Mouse (Mus musculus) layer of hippocampus, postnatal 14 days (tissue): ENCODE measurements at regions not wholly inside any gene's neighbourhood (a gene's known extent, or its start where the extent isn't known, plus 50 kb on each side); places are given as distances from the start of the nearest gene placed in this dataset.

Experiments
- DNase-seq, 2 experiments: peaks; one replicate each; pipeline ENCODE4 v3.0.0; 2021 to 2022; ENCODE audit warnings: low spot score in 2 of 2, mixed read lengths in 1 of 2

DNA sequence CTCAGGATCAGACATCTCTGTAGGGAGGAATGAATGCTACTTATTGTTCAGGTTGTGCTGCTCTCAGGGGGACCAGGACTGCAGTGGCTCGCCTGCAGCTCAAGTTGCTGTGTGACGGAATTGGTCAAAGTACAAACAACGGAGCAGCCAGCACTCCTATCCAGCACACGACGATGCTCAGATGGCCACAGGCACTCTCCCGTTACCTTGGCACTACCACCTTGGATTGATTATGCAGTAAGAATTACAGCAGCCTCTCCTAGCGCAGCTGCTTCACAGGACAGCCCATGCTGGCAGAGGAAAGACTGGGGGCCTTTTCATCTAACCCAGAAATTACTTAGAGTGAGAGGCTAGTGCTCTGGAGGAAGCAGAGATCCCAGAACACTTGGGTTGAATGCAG is 226.5 kb downstream of the Maf start:
- no peak for DNase-seq

DNA sequence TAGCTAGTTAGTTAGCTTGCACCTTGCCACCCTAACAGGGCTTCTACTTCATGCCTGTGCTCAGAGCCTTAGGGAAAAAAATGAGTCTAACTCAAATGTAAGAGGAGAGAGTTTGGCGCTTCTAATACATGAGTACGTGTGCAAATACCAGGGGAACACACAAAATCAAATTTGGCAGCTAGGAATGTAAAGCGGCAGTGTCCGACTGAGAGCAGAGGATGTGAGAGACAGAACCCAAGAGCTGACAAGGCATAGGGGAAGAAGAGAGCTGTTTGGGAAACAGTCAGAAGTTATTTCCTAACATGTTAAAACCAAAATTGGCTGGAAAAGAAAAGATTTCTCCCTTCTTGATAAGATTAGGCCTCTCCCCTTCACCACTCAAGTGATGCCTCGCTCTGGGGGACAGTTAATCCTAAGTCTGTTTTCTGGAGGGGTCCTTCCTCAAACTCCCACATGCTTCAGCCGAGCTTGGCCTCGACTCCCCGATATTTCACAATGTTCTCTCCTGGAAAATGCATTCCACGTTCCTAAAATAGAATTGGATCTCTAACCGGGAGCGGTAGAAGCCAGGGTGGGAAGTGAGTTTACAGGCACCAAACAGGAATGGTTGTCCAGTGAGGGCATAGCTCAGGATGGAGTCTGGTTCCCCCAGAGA is 229.1 kb downstream of the Maf start:
- no peak for DNase-seq

DNA sequence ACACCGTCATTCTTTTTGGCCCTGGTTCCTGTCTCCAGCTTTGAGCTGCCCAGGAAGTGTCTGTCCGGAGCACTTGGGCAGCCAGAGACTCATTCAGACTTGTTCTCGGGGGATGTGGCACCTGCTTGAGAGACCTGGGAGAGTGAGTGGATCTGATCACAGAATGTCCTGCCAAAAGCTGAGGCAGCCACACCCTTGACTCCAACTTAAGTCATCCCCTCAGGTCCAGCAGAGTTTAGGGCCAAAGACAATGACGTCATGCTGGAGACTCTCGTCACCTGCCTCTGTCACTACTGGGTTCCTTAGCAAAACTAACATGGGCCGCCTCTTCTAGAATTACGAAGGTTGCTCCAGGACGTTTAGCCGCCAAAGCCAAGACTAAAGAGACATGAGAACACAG is 231.5 kb downstream of the Maf start:
- DNase-seq = no peak

DNA sequence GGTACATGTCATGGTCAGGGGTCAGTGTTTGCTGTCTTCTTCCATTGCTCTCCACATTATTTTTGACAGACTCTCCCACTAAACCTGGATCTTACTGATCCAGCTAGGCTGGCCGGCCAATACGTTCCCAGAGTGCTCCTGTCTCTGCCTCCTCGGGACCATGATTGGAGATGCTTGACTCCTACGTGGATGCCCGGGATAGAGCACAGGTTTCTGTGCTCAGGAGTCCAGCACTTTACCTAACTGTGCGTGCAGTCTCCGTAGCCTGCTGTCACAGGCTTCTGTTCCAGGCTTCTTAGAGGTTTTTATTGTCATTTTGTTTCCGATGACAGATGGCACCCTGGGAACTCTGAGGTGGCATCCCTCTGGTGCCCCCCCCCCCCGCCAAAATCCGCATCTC is 232.4 kb downstream of the Maf start:
- no peak for DNase-seq

DNA sequence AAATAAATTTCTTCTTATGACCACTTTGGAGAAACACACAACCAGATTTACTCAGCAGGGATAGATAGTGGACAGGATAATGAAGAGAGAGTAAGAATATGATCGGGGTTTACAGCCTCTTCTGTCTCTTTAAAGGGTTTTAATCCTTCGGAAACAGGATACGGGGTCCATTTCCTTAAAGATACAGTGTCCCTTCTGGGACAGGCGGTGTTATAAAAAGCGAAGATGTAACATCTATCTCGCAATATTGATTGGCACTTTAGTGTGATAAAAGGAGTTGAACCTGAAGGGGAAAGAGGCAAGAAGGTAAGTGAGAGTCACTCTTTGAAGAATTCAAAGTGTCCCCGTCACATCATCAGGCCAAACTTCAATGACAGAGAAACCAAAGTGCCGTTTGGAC is 233.6 kb downstream of the Maf start:
- DNase-seq = no peak

DNA sequence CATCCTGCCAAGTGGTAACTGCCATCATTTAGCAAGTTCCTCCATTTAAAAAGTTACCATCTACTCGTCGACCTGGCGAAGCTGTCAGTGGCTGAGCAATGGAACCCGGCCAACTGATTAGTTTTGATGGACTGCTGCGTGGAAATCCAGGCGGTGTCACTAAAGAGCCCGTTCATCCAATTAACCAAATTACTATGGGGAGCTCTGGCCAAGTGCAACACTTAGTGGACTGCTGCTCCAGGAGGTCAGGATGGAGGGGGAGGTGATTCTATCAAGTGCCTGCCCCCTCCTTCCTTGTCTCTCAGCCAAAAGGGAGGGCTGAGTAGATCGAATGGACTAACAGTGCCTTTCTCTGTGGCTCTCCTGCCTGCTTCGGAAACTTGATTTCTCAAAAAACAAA is 241.0 kb downstream of the Maf start:
- DNase-seq = peak; percentile 9 to 42

DNA sequence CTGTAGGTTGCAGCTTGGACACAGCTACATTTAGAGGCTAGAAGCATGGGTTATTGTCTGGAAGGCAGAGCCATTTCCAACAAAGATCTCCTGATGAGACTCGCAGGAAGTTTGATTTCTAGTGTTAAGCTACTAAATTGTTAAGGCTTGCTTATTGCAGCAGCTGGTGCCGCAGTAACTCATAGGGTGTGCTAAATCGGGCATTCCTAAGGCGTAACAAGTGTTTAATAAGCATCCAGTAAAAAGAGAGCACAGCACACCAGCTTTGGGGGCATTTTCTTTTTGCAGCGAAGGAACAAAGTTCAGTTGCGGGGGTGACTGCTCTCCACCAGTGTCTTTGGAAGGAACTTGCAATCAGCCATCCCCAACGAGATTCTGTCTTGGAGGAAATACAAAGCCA is 241.5 kb downstream of the Maf start:
- DNase-seq = no peak

DNA sequence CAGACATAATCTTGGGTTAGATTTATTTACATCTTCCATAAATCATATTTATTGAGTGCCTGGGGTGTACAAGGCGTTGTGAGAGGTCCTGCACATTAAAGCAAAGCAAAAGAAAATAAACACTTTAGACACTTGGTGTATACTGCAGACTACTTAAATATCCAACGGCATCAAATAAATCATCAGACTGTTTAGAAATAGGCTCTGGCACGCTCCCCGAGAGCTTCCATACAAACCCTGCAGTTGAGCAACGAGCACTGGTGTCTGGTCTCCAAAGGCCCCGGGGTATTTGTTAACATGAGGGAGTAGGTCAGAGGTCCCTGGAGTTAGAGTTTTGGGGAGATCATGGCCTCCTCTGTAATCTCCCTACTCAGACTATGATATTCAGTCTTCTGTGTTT is 244.9 kb downstream of the Maf start:
- DNase-seq = no peak

DNA sequence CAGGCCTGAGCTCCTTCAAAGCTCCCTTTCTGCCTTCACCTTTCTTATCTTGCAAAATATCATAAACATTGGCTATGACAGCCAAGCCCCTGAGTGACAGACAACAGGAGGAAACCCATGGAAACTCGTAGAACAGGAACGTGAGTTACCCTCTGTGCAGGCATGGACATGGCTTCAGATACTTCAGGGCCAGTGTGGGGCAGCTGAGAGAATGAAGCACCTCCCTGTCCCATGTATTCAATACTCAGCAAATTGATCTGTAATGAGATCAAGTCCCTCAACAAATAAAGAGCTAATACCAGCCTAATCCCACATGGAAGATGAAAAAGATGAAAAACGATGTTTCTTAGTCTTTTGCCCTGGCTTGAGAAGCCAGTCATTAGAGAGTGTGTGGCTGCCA is 249.5 kb downstream of the Maf start:
- DNase-seq = no peak

DNA sequence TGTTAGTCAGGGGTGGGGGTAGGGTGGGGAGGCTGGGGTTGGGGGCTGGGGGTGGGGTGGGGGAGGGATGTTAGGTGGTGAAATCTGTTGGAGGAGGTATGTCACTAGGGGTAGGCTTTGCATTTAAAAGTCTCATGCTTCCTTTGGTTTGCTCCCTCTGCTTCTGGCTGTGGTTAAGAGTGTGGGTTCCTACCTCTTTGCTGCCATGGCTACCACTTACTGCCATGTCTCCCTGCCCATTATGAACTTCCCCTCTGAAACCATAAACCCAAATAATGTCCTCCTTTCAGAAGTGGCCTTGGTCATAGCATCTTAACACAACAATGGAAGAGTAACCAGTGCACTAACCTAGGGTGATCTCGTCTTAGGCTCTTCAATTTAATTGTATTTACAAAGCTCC is 256.8 kb downstream of the Maf start:
- no peak for DNase-seq

DNA sequence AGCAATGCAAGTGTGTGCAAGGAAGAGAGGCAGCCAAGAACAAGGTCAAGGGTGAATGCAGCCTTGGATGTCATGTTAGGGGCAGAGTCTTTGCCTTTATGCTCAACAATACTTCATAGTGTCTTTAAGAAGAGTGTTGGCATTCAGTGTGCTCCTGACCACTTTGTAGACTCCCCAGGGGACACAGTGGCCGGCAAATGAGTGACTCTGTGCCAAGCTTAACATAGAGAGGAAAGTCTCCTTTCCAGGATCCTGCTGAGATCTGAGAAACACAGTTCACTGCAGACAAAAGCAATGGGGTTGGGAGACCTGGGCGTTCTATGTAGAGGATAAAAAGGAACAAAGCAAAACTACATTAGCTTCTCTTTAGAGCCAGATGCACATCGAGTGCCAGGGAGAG is 259.2 kb downstream of the Maf start:
- DNase-seq = no peak

DNA sequence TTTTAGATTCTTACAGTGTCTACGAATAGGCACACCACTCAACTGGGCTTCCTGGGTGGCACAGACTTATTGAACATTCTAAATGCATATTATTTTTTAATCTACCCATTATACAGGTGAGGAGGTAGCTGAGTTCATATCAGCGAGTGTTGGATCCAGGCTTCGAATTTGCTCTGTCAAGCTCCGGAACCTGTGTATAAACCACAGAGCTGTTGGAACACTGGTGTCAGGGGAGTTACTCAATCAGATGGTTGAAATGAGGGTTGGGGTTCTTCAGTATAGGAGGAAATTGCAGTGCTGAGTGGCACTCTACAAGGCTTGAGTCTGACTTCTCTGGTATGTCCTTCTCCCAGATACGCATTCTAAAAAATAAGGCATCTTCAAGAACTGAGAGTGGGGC is 263.1 kb downstream of the Maf start:
- DNase-seq = no peak

DNA sequence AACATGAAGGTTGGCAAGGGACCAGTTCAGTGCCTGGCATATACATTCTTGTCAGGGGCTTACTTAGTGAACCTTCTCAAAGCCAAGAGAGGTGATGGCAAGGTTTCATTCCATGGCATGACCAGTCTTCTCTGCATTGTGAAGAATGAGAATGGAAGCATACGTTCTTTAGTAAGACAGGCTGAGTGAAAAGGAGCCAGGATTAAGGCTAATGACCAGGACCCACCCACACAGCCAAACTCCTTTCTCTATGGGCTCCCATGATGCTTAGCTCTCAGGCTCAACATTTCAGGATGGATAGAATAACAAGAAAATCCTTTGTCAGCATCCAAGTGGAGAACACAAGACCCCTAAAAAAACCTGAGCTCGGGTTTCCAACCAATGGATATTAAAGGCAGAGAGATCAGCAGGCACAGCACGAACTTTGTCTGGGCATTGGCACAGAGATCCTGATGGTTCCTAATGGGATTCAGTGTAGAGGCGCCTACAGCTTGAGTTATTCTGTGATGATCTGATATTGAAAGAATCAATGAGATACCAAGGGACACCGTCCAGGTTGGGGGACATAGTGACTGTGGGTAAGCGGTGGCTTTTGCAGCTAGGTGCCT is 265.5 kb downstream of the Maf start:
- no peak for DNase-seq

DNA sequence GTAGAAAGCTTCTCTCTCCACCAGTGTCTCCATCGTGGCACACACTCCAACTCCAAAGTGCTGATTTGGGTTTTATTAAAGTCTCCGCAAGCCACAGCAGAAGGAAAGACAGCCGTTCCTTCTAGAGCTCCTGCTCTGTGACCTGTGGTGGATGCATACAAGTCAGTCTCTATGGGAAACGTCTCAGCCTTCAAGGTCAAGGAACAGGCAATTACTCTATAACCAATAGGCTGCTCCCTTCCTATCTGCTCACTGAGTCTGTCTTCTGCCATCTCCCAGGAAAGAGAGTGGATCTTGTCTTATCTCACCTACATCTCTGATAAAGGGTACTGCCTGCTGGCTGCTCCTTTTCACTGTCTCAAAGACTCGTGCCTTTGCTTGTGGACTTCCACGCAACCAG is 266.3 kb downstream of the Maf start:
- no peak for DNase-seq

DNA sequence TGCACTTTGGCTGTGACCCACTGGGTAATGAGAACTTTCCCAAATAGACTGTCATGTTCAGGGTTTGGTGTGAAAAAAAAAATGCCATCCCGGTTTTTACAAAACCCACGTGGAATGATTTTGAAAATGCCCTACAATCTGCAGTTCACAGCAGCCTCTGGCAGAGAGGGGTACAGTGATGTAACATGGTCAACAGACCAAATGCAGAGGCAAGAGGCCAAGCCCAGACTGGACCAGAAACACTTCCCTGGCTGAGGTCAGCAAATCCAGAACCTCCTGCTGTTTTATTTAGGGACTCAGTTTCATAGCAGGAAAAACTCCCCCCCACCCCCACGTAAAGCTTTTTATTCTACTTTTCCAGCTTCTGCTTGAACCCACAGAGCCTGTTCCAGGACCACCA is 267.4 kb downstream of the Maf start:
- no peak for DNase-seq

DNA sequence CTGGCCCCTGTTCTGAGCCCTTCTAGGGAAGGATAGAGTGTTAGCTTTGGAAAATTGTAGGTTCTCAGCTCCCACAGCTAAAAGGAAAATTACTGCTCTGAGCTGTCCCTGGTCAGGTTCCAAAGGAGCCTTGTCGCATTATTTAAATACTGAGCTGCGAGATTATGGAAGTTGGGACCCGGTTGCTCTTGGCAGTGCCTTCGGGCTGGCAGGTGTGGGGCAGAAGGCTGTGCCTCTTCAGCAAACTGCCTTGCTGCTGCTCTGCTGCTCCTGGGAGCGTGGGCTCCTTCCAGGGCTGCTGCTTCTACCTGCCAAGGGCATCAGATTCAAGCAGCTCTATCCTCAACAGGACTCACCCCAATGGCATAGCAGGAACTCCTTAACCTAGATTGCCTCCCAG is 268.1 kb downstream of the Maf start:
- no peak for DNase-seq

DNA sequence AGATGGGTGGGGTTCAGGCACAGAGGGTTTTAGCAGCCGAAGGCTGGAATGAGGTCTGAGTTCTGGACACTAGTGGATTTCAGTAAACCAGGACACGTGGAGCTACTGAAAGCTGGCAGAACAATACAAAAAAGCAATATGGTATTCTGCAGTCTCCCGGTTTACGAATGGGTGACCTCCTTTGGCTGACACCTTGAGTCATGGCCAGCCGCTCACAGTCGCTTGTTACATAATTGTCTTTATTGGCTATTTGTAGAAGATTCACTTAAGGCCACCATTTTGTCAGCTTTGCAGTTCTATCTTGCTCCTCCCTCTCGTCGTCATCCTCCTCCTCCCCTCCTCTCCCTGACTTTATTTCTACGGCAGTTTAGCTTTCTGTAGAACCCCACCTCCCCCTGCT is 269.6 kb downstream of the Maf start:
- no peak for DNase-seq

DNA sequence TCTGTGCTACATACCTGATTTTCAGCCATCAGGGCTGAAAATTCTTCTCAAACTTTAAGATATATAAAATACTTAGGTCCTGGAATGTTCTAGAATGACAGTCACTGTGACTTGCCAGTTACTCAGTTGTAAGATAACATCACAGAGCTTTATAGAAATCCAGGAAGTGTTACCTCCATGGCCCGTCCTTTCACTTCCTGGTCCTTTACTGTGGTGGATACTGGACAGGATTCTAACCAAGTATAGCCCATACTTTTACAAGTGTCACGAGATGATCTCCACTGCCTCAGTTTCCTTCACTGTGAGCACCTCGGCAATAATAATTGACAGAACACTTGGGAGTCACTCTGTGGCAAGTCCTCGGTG is 271.3 kb downstream of the Maf start:
- DNase-seq = no peak

DNA sequence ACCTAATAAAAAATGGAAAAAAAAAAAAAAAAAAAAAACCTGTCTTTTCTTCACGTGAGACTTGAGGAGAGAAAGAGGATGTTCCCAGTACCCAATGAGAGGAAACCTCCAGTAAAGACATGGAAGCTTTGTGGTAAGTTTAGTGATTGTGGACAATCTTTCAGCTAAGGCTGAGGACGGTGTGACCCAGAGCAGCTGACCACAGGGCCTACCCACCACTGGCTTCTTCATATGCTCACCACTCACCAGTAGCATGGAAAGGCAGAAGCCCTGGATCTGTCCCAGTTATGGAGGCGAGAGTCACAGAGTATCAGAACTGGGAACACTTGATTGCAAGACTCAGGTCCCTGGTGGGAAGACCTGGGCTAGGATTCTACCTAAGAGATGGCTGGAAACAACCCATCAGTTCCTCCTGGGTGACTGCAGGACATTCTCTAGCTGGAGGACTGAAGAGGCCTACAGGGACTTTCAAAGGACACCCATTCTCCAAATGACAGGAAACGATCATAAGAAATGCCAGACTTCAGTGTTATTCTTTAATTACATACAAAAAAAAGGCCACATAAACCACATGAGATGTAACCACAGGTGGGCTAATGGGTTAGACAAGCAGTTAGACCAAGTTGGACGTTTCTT is 271.8 kb downstream of the Maf start:
- DNase-seq = no peak

DNA sequence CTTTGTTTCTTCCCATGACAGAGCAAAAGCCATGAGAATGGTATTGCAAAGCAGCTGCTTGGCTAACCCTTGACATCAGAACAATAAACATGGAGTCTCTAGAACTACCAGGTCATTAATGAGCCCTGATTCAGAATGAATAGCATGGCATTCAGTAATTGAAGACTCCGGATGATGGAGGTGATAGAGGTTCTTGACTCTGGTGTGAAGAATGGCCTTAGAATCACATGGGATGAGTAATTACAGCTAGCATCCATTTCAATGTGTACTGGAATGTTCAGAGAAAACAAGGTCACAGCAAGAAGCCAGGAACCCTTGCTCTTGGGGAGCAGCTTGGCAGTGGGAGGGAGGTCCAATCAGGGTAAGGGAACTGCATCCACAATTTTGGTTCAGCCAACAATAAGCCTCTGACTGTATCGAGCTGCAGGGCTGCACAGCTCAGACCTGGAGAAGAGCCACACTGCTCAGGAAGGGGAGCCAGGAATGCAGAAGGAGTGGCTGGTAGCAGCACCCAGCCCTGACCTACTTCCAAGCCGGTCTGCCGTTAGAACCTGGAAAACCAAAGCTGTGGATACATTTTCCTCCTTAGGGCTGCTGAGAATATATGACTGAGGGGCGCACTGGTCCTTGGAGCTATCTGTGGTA is 275.1 kb downstream of the Maf start:
- DNase-seq = peak in 1 of 2 experiments; percentile 14

DNA sequence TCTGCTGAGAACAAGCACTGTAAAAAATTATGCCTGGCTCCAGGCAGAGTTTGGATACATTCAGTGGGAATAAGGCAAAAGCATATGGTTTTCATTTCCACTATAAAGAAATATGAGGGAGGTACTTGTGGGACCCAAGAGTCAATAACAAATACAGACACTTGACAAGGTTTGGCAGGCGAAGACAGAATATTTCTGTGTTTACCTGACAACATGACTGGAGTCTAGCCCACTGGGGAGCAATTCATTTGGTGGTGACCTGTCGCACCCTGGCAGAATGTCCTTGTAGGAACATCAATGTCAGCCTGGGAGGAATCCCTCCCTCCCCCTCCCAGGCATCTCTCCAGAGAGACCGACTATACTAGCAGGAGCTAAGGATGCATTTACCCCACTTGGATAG is 276.8 kb downstream of the Maf start:
- DNase-seq = no peak

DNA sequence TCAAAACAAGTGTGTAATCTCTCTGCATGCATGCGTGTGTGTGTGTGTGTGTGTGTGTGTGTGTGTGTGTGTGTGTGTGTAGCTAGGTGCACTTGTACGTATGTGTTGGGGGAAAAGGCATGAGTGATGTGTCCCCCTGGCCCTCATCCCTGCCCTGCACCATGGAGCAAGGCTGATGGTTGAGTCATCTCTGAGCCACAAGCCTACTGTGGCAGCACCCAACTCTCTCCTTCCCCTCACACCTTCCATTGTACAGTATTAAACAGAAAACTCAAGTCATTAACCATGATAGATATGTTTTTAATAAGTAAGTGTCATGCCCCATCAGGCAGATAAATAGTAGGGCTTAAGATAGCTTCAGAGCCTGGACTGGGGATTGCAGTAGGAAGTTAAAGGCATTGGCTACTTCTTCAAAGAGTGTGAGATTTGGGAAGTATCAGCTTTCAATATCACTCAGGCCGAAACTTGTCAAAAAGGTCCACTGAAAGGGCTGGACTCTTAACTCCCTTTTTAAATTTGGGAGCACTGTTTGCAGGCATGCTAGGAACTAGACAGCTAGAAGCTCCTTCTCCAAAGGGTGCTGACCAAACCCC is 278.2 kb downstream of the Maf start:
- no peak for DNase-seq
